In genomic region chr6:50029895-50030515, GRCm38 (mm10) we compare ENCODE assay signal across 24 mouse cellular contexts.
DNase-seq lines count a peak whose midpoint lies in the region; ATAC-seq and TF ChIP-seq lines count a peak whose summit lies in the region.
"Had no signal": no experiment of that assay in that cellular context is flagged by ENCODE, and none has a peak within 500 bp of the region (broad histone marks: within the 10 kb centered on the region; RNA-seq: fewer than 3 reads in every experiment).

No protein-coding gene starts in this region.

- TF ChIP-seq CTCF in liver, postnatal 0 days (IDR thresholded peaks at IDR 0.05; ENCODE audit: low read depth), result no peak

- H3K4me1 ChIP-seq in heart, embryonic 13.5 days, result peaks cover 14% of the 10 kb centered on the region
- peaks cover 5% of the 10 kb centered on the region; the same call in 1 of the 2 replicates for H3K4me1 ChIP-seq in embryonic facial prominence, embryonic 12.5 days
- H3K4me1 ChIP-seq in liver, postnatal 0 days (ENCODE audit: insufficient read depth), result no peaks in the 10 kb centered on the region
- peaks cover 15% of the 10 kb centered on the region for H3K4me1 ChIP-seq in midbrain, embryonic 16.5 days (ENCODE audit: control insufficient read depth, insufficient read depth, low read length)
- H3K4me1 ChIP-seq: stomach, embryonic 15.5 days had no signal

- H3K9me3 ChIP-seq in heart, embryonic 13.5 days, result no peaks in the 10 kb centered on the region
- H3K9me3 ChIP-seq in embryonic facial prominence, embryonic 12.5 days, result no peaks in the 10 kb centered on the region
- H3K9me3 ChIP-seq in liver, postnatal 0 days (ENCODE audit: low read length), result no peaks in the 10 kb centered on the region
- H3K9me3 ChIP-seq in midbrain, embryonic 16.5 days (replicated peaks; ENCODE audit: control insufficient read depth, low read length, poor library complexity, severe bottlenecking), result no peaks in the 10 kb centered on the region
- H3K9me3 ChIP-seq: forebrain, embryonic 15.5 days; midbrain, embryonic 13.5 days; neural tube, embryonic 15.5 days; stomach, embryonic 15.5 days had no signal

- no peak overlapping the region for H3K9ac ChIP-seq in heart, embryonic 13.5 days
- no peak overlapping the region for H3K9ac ChIP-seq in embryonic facial prominence, embryonic 12.5 days
- no peak overlapping the region for H3K9ac ChIP-seq in liver, postnatal 0 days (replicated peaks)
- H3K9ac ChIP-seq in midbrain, embryonic 16.5 days (ENCODE audit: low read depth, low read length), result no peak overlapping the region
- H3K9ac ChIP-seq: forebrain, embryonic 15.5 days; midbrain, embryonic 13.5 days; neural tube, embryonic 15.5 days; stomach, embryonic 15.5 days had no signal

- no peak for TF ChIP-seq EP300 in liver, postnatal 0 days (IDR thresholded peaks at IDR 0.05; ENCODE audit: low read depth)

- no peak for ATAC-seq in heart, embryonic 13.5 days (ENCODE audit: extremely low read depth, insufficient number of reproducible peaks, low FRiP score, low TSS enrichment)
- ATAC-seq in embryonic facial prominence, embryonic 12.5 days (ENCODE audit: insufficient number of reproducible peaks, insufficient read depth, low FRiP score, low TSS enrichment), result no peak
- ATAC-seq in liver, postnatal 0 days, result no peak
- ATAC-seq in frontal cortex, adult (ENCODE audit: low TSS enrichment), result no peak
- ATAC-seq in midbrain, embryonic 16.5 days, result no peak
- ATAC-seq: forebrain, embryonic 15.5 days; midbrain, embryonic 13.5 days; Patski had no signal

- DNase-seq in heart, adult 18-20 months, result no peak
- peak; percentile 17 for DNase-seq in brain, adult 2 months (ENCODE audit: low read depth, low spot score)
- no peak for DNase-seq in liver, postnatal 0 days
- DNase-seq in lung, adult 18-20 months, result no peak
- DNase-seq: adrenal gland, postnatal 10 days; B cell, adult 2 months; cerebellum, adult 18-20 months; cerebellum, postnatal 36 days; gastrocnemius, postnatal 36 days; kidney, adult 11 months; lung, adult 2 months; lung, postnatal 4 days; right cerebral cortex, postnatal 14 days had no signal

- WGBS in heart, embryonic 13.5 days, result 60% methylated on average over 10 of the region's 10 CpGs
- 54% methylated on average over 10 of the region's 10 CpGs for WGBS in embryonic facial prominence, embryonic 12.5 days
- 29% methylated on average over 10 of the region's 10 CpGs for WGBS in liver, postnatal 0 days (ENCODE audit: insufficient replicate concordance)
- WGBS in midbrain, embryonic 16.5 days, result 72% methylated on average over 10 of the region's 10 CpGs

- no peak overlapping the region for H3K4me3 ChIP-seq in heart, embryonic 13.5 days
- no peak overlapping the region for H3K4me3 ChIP-seq in embryonic facial prominence, embryonic 12.5 days
- H3K4me3 ChIP-seq in liver, postnatal 0 days (ENCODE audit: low read depth, low read length), result no peak overlapping the region
- H3K4me3 ChIP-seq in midbrain, embryonic 16.5 days (ENCODE audit: low read depth, low read length), result no peak overlapping the region
- H3K4me3 ChIP-seq: erythroblast, embryonic 14.5 days; forebrain, embryonic 15.5 days; midbrain, embryonic 13.5 days; myocyte; neural tube, embryonic 15.5 days; stomach, embryonic 15.5 days had no signal

- H3K27ac ChIP-seq in heart, embryonic 13.5 days (replicated peaks), result no peak overlapping the region
- no peak overlapping the region for H3K27ac ChIP-seq in embryonic facial prominence, embryonic 12.5 days
- no peak overlapping the region for H3K27ac ChIP-seq in liver, postnatal 0 days (ENCODE audit: low read depth)
- no peak overlapping the region for H3K27ac ChIP-seq in midbrain, embryonic 16.5 days (ENCODE audit: low read length)
- H3K27ac ChIP-seq: forebrain, embryonic 15.5 days; midbrain, embryonic 13.5 days; neural tube, embryonic 15.5 days; stomach, embryonic 15.5 days had no signal

- H3K4me2 ChIP-seq in heart, embryonic 13.5 days, result peak overlapping the region; percentile 6; the same call in 1 of the 2 replicates
- 0 out of 2 replicates have a peak overlapping the region, but pooled peaks have one; percentile 10 for H3K4me2 ChIP-seq in embryonic facial prominence, embryonic 12.5 days (replicated peaks)
- 0 out of 2 replicates have a peak overlapping the region, but pooled peaks have one; percentile 9 for H3K4me2 ChIP-seq in liver, postnatal 0 days (ENCODE audit: low read depth, low read length)
- no peak overlapping the region for H3K4me2 ChIP-seq in midbrain, embryonic 16.5 days (ENCODE audit: low read length)
- H3K4me2 ChIP-seq: forebrain, embryonic 15.5 days; midbrain, embryonic 13.5 days; neural tube, embryonic 15.5 days; stomach, embryonic 15.5 days had no signal

- peaks cover 11% of the 10 kb centered on the region; the same call in 1 of the 2 replicates for H3K27me3 ChIP-seq in heart, embryonic 13.5 days (replicated peaks)
- no peaks in the 10 kb centered on the region for H3K27me3 ChIP-seq in embryonic facial prominence, embryonic 12.5 days
- H3K27me3 ChIP-seq in liver, postnatal 0 days (ENCODE audit: insufficient read depth, low read length), result 0 out of 2 replicates have a peak, but pooled peaks cover 4% of the 10 kb centered on the region
- no peaks in the 10 kb centered on the region for H3K27me3 ChIP-seq in midbrain, embryonic 16.5 days (ENCODE audit: control insufficient read depth, insufficient read depth, low read depth, low read length)
- H3K27me3 ChIP-seq: forebrain, embryonic 15.5 days; midbrain, embryonic 13.5 days; neural tube, embryonic 15.5 days had no signal

- no peaks in the 10 kb centered on the region for H3K36me3 ChIP-seq in heart, embryonic 13.5 days
- no peaks in the 10 kb centered on the region for H3K36me3 ChIP-seq in embryonic facial prominence, embryonic 12.5 days
- H3K36me3 ChIP-seq in liver, postnatal 0 days (replicated peaks; ENCODE audit: insufficient read depth, low read length), result no peaks in the 10 kb centered on the region
- H3K36me3 ChIP-seq in midbrain, embryonic 16.5 days (ENCODE audit: control insufficient read depth, insufficient read depth, low read length), result no peaks in the 10 kb centered on the region
- H3K36me3 ChIP-seq: forebrain, embryonic 15.5 days; midbrain, embryonic 13.5 days; neural tube, embryonic 15.5 days; stomach, embryonic 15.5 days had no signal
